Mouse (Mus musculus): ENCODE measurements around the gene Apoe.
"Not testable (repeated sequence)": the region's sequence is repeated elsewhere in the genome, so short reads cannot be mapped to it uniquely, and the experiment has no call there.

The Apoe gene

GRCm38 (mm10) chr7:19691873-19692865 lies 6.8 kb downstream of the Apoe start, which contains the start of gene Apoc1:
Apoc1 (minus strand) TSS chr7:19692660.
- DNase-seq (ENCODE audit: low read depth, low spot score) = no peak

DNA sequence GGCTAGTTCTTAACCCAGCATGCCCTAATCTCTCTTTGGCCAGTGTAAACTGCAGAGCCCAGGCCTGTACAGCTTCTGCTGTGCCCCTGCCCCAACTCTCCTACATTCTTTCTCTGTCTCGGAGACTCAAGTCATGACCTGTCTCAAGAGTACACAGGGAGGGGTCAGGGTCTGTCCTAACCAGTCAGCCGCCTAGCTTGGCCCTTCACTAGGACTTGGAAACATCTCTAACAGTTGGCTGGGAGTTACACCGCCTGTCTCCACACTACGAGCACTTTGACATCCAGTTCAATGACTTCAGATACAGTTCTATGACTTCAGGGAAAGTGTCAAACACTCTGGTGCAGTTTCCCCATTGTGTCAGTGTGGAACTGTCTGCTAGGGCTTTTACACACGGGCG lies 7.6 kb downstream of the Apoe start:
- no peak for DNase-seq (ENCODE audit: low read depth, low spot score)

DNA sequence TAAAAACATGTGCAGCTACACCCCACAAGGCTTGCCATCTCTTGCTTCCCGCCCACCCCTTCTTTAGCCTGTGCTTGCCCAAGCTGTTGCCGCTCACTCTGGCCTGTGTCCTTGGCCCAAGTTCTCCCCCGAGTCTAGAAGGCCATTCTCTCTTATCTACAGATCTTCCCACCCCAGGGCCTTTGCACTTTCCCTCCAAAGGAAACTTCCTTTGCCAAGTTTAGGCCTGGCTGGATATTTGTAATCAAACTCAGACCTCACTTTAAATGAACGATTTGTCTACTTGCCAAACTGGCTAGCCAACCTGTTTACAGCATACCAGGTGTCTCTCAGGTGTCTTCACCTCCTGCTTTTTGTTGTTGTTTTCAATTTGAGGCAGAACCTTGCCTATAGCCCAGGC lies 8.1 kb downstream of the Apoe start:
- DNase-seq (ENCODE audit: low read depth, low spot score) = no peak

DNA sequence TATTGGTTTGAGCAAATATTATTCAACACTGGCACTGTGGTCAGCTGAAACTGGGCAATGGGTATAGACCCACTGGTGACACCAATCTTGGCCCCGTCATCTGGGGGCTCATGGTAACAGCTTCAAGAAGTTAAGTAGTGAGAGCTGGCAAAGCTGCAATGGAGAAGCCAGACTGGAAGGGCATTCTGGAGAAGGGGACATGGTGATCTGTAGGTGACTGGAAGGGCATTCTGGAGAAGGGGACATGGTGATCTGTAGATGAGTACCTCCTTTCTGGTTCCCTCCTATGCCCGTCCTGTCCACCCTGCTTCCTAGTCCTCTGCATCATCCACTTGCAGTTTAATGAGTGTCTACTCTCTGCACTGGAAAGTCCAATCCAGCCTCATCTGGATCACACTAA lies 10.4 kb downstream of the Apoe start:
- no peak for DNase-seq (ENCODE audit: low read depth, low spot score)

DNA sequence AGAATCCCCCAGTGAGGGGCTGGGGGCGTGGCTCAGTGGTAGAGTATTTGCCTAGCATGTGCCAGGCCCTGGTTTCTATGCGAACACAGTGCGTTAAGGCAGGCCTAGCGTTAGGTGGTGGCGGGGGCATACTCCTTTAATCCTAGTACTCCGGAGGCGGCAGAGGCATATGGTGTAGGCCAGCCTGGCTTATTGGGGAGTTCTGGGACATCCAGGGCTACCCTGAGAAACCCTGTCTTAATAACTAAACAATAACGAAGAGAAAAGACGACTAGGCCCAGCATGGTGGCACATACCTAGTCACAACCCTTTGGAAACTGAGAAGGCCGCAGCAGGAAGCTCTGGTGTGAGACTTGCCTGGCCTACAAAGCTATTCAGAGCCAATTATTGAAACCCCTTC lies 10.9 kb downstream of the Apoe start:
- no peak for DNase-seq (ENCODE audit: low read depth, low spot score)

DNA sequence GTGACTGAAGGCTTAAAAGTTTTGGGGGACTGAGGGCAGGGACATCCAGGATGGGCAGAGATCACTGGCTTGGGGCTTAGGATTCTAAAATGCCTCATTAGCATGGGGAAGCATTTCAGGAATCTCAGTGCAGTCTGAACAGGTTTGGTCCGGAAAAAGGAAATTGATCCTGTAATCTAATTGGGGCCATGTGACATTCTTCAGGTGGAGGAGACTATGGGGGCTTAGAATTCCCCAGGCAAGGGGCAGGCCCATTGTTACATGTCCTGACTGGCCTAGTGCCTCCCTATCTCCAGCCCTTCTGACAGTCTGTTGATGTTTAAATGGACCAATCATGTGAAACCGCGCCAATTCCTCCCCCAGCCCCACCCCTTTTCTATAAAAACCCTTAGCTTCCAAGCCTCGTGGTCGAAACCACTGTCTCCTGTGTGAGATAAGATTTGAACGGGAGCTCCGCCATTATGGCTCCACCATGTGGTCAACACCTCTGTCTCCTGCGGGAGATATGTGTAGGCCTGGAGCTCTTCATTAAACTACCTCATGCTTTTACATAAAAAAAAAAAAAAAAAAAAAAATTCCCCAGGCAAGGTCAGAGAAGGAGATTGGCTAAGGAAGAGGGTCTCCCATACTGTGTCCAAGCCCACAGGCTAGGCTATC lies 11.9 kb downstream of the Apoe start:
- not testable (repeated sequence) for DNase-seq (ENCODE audit: low read depth, low spot score)

DNA sequence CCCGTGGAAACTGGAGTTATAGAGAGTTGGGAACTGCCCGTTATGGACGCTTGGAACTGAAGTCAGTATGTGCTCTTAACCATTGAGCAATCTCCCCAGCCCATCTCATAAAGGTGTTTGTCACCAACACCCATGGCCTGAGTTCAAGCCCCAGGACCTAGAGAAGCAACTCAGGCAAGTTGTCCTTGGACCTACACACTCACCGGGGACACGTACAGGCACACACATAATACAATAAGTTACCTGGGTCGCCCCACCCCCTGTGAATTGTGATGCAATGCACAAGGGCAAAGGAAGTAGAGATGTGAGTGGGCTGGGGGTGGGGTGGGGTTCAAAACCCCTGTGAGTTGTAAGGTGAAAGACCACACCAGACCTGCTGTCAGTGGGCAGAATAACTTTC lies 12.5 kb downstream of the Apoe start:
- no peak for DNase-seq (ENCODE audit: low read depth, low spot score)

GRCm38 (mm10) chr7:19685374-19685773 lies 13.6 kb downstream of the Apoe start:
- no peak for DNase-seq (ENCODE audit: low read depth, low spot score)

GRCm38 (mm10) chr7:19683771-19684201 lies 15.2 kb downstream of the Apoe start:
- no peak for DNase-seq (ENCODE audit: low read depth, low spot score)

DNA sequence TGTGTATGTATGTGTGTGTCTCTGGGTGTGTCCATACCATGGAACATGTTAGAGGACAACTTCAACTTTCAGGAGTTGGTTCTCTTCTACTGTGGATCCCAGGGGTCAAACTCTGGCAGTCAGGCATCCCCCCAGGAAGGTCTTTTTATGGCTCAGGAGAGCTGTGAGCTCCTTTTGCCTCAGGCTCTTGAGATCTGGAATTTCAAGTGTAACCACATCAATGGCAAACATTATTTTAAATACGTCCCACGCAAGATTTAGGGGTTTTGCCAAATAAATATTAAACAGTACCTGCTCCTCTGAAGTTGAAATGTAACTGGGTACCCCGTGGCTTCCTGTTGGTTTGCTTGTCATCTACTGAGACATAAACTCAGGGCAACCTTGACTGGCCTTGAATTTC lies 16.0 kb downstream of the Apoe start:
- no peak for DNase-seq (ENCODE audit: low read depth, low spot score)

DNA sequence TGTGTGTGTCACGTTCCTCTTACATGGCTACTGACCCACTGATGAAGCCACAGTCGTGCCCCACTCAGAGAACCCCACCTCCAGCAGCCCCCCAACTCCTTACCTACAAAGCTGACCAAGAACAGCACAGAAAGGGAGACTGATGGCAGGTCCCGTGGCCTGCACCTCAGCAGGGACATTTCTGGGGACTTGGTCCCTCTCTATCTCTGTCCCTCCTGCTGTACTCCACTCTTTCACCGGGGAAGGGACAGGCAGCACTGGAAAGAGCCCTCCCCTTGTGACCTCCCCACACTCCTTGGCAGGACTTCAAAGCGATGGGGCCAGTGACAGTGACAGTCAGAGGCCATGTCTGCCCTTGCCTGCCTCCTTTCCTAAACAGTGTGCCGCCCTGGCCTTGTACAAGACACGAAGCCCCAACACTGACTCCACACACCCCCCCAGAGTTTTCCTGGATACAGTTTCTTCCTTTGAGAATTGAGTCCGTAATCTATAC lies 17.7 kb downstream of the Apoe start, which contains the start of the genes Gm44805 and Apoc4:
TSS of gene Gm44805 (minus strand) at position 222 of the 493 bp plus-strand sequence.
TSS of gene Apoc4 (minus strand) at position 278 of the 493 bp plus-strand sequence.
- DNase-seq (ENCODE audit: low read depth, low spot score) = no peak

DNA sequence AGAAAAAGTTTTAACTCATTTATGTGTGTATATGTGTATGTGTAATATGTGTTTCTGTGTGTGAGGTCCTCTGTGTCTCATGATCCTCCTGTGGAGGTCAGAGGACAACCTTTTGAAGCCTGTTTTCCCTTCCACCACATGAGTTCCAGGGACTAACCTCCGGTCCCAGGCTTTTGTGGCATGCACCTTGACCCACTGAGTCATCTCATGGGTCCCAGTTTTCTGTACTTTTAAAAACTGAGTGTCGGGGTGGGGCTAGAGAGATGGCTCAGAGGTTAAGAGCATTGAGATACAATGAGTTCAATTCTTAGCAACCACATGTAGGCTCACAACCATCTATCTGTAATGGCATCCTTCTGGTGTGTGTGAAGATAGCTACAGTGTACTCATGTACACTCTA lies 18.3 kb downstream of the Apoe start:
- DNase-seq (ENCODE audit: low read depth, low spot score) = no peak

DNA sequence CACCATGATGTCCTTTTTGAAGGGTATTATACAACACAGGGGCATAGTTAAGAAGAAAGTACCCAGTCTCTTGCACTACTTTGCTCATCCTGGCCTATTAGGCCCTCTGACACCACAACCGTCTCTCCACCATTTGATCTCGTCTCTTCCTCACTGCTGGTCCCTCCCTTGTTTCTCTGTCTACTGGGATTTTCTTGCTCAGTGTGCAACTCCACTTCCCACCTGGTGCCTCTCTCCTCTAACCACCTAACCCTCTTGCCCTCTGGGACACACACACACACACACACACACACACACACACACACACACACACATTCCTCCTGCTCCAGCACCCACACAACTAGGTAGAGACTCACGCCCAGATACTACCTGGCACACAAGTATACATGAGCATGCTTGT lies 20.1 kb downstream of the Apoe start:
- no peak for DNase-seq (ENCODE audit: low read depth, low spot score)

DNA sequence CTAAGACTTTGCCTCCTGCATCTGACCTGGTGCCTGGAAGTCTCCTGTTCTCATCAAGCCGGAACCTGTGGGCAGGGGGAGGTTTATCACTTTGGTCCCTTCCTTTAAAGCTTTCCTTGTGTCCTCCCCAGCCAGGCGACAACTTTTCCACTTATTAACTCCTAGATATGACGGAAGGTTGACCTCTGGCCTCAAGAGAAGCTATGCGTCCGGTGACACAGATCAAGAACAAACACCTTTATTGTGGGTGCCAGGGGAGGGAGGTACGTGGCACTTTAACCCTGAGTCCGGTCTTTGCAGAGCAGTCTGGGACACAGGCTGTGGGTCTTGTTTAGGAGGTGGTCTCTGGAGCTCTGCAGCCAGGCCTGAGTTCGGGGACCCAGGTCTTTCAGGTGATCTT lies 21.1 kb downstream of the Apoe start, which contains the start of gene Apoc2:
TSS of gene Apoc2 (minus strand) at position 70 of the 400 bp plus-strand sequence.
- DNase-seq (ENCODE audit: low read depth, low spot score) = no peak

GRCm38 (mm10) chr7:19676662-19677061 lies 22.3 kb downstream of the Apoe start:
- no peak for DNase-seq (ENCODE audit: low read depth, low spot score)

DNA sequence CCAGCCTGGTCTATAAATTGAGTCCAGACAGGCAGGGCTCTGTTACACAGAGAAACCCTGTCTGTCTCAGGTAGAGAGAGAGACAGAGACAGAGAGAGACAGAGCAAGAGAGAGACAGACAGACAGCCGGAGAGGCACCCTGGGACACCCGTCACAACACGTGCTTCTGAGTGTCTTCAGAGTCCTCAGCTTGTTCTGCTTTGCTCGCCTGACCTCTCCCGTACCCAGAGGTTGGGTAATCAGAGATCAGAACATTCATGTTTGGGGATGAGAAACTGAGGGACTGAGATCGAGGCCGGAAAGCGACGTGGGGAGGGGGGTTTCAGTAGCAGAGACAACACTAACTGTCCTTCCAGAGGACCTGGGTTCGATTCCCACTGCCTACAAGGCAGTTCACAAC lies 23.2 kb downstream of the Apoe start:
- no peak for DNase-seq (ENCODE audit: low read depth, low spot score)

DNA sequence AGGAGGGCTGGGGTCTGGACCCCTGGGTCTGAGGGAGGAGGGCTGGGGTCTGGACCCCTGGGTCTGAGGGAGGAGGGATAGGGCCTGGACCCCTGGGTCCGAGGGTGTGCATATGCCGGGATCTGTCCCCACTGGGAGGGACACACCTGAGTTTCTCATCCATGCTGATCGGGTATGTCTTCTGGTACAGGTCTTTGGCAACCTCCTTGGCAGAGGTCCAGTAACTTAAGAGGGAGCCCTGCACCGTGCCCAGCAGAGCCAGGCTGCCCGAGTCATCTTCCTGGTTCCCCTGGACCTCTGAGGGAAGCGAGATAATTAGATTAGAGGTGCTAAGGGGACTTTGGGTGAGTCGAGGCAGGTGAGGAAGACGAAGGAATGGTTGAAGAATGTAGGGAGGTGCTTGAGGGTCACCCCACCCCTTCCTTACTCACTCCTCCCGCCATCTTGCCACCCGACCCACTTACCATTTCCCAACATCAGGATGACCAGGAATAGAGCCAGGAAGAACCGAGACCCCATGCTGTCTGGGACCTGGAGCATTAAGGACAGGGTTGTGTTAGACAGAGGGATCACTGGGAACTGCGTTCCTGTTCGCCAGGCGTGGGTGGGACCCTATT lies 25.8 kb downstream of the Apoe start:
- no peak for DNase-seq (ENCODE audit: low read depth, low spot score)

GRCm38 (mm10) chr7:19671511-19671910 lies 27.5 kb downstream of the Apoe start:
- DNase-seq (ENCODE audit: low read depth, low spot score) = no peak

DNA sequence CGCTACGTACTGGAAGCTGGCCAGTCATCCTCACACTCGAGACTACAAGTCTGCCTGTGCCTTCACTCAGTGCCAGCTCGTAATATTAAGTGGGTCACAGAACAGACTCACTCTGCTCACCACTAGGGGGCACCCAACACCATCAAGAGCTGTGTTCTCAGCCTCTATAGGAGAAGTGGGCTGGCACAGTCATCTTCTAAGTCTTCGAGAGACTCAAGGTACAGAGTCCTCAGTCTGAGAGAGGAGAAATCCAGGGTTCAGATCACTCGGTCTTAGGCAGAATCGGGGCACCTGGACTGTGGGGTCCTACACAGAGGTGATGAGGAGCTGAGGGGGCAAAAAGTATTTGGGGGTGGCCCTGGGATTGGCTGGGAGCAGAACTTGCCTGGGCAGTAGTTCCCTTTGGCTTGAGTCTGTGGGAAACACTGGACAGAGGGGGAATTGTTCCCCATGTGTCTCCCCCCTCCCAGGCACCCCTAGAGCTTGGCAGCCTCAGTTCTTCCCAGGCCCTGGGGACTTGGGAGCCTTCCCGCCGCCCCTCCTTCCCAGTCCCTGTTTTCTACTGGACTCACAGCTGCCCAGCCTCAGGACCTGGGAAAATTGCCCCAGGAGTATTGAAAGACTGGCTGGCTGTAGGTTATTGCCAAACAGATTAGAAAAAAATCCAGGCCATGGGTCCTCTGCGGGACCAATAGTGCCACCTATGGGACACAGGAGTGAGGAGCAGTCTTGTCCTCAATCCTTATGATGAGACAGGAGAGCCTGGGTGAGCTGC lies 29.9 kb downstream of the Apoe start:
- peak; percentile 88 for DNase-seq (ENCODE audit: low read depth, low spot score)

DNA sequence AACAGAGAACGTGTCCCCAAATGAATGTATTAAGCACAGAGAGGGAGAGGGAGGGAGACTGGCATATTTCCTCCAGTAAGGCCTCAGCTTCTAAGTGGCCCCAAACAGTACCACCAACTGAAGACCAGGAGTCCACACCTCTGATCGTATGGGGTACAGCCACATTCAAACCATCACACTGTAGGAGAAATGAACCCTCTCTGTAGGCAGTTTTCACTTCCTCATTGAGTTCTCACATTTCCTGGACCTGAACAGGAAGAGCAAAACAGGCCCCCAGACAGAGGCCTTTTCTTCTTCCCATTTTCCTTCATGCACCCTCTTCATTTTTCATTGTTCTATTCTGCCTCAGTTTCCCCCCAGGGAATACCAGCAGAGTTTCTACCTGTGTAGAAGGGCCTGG lies 31.6 kb downstream of the Apoe start:
- DNase-seq (ENCODE audit: low read depth, low spot score) = no peak

GRCm38 (mm10) chr7:19666750-19667149 lies 32.2 kb downstream of the Apoe start:
- no peak for DNase-seq (ENCODE audit: low read depth, low spot score)

Measured in CD4-positive helper T cell, adult 2 months (primary cell).